Mouse (Mus musculus) macrophage (primary cell): ENCODE results near the gene 2900011O08Rik. TPM values are rescaled to one million over a fixed set of nuclear protein-coding genes. Genes with fewer than 3 reads are reported as not detected.

Source experiments
- H3K27ac ChIP-seq: fragments of 350-480 bp; formaldehyde crosslinking; 2 replicates; pipeline ENCODE4 v1.9.0; 2021
- H3K36me3 ChIP-seq: fragments of 350-480 bp; formaldehyde crosslinking; 2 replicates; pipeline ENCODE4 v1.9.0; 2021; ENCODE audit errors: inconsistent target
- H3K4me3 ChIP-seq: fragments of 350-480 bp; formaldehyde crosslinking; 2 replicates; pipeline ENCODE4 v1.9.0; 2021; ENCODE audit errors: inconsistent target
- H3K79me2 ChIP-seq: fragments of 350-480 bp; formaldehyde crosslinking; 2 replicates; pipeline ENCODE4 v1.9.0; 2021; ENCODE audit errors: inconsistent target
- WGBS: methylation state at CpG from one replicate; pipeline ENCODE4 v1.1.7; 2026; ENCODE audit warnings: inconsistent platforms; ENCODE audit not compliant: missing documents; 5-methylcytosine and 5-hydroxymethylcytosine counted together
- polyA plus RNA-seq: library from polyadenylated mRNA; stranded (reverse); fragments of 250-400 nt; gene quantifications from 3 replicates; pipeline ENCODE4 v1.2.4, GENCODE M21; 2018; ENCODE audit warnings: inconsistent platforms

Gene 2900011O08Rik
- polyA plus RNA-seq, 1 experiment from 2014 or later: not detected

GRCm38 (mm10) chr16:14025091-14025990, 38.9 kb downstream of the 2900011O08Rik start:
- Histone ChIP-seq H3K36me3 (no peaks in the 10 kb centered on the region), H3K27ac (no peak overlapping the region), H3K79me2 (no peaks in the 10 kb centered on the region), H3K4me3 (no peak overlapping the region)
- 71% methylated on average over 2 of the region's 2 CpGs for WGBS

GRCm38 (mm10) chr16:14029072-14029471, 42.7 kb downstream of the 2900011O08Rik start:
- H3K36me3 ChIP-seq: no peaks in the 10 kb centered on the region
- no peaks in the 10 kb centered on the region for H3K79me2 ChIP-seq
- H3K4me3 ChIP-seq: no peak overlapping the region
- no peak overlapping the region for H3K27ac ChIP-seq
- 36% methylated on average over 2 of the region's 2 CpGs for WGBS

GRCm38 (mm10) chr16:14029851-14030250, 43.4 kb downstream of the 2900011O08Rik start:
- Histone ChIP-seq H3K36me3 (no peaks in the 10 kb centered on the region), H3K27ac (no peak overlapping the region), H3K4me3 (no peak overlapping the region), H3K79me2 (no peaks in the 10 kb centered on the region)
- WGBS: 90% methylated on average over 2 of the region's 2 CpGs

- Histone ChIP-seq H3K27ac (no peak overlapping the region), H3K36me3 (no peaks in the 10 kb centered on the region), H3K79me2 (no peaks in the 10 kb centered on the region), H3K4me3 (no peak overlapping the region)
- 90% methylated on average over 4 of the region's 4 CpGs for WGBS
These were observed 44.2 kb downstream of the 2900011O08Rik start for GRCm38 (mm10) chr16:14030650-14031049.

- Histone ChIP-seq H3K36me3 (no peaks in the 10 kb centered on the region), H3K4me3 (no peak overlapping the region), H3K79me2 (no peaks in the 10 kb centered on the region), H3K27ac (no peak overlapping the region)
- WGBS: 91% methylated on average over 4 of the region's 4 CpGs
These were observed 46.7 kb downstream of the 2900011O08Rik start for GRCm38 (mm10) chr16:14033076-14033475.

DNA sequence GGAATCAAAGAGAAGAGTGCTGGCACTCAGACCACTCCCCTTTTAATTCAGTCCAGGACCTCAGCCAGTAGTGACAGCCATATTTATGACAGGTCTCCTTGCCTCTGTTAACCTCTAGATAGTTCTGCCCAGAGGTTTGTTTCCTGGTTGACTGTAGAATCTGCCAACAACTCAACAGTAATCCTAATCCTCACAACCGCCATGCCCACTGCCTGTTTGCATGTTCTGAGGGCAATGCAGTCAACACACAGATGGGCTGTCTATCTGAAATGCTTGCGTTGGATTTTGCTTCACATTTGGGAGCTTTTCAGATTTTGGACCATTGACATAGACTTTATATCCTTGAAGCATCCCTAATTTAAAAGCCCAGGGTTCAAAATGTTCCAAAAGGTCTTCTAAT, 56.0 kb downstream of the 2900011O08Rik start:
- 100% methylated on average over 2 of the region's 2 CpGs for WGBS

GRCm38 (mm10) chr16:14044695-14045094, 58.3 kb downstream of the 2900011O08Rik start:
- Histone ChIP-seq H3K27ac (no peak overlapping the region), H3K4me3 (no peak overlapping the region), H3K36me3 (no peaks in the 10 kb centered on the region), H3K79me2 (no peaks in the 10 kb centered on the region)
- WGBS: 96% methylated on average over 8 of the region's 8 CpGs

More for the DNA sequence above, 56.0 kb downstream of the 2900011O08Rik start:
- no peaks in the 10 kb centered on the region for H3K36me3 ChIP-seq
- no peak overlapping the region for H3K4me3 ChIP-seq
- H3K79me2 ChIP-seq: no peaks in the 10 kb centered on the region
- H3K27ac ChIP-seq: no peak overlapping the region

- Histone ChIP-seq H3K4me3 (no peak overlapping the region), H3K27ac (no peak overlapping the region), H3K79me2 (no peaks in the 10 kb centered on the region), H3K36me3 (no peaks in the 10 kb centered on the region)
- 80% methylated on average over 4 of the region's 4 CpGs for WGBS
These were observed 59.9 kb downstream of the 2900011O08Rik start for GRCm38 (mm10) chr16:14046224-14046756.

GRCm38 (mm10) chr16:14052221-14052620, 65.8 kb downstream of the 2900011O08Rik start:
- H3K79me2 ChIP-seq: no peaks in the 10 kb centered on the region
- no peak overlapping the region for H3K27ac ChIP-seq
- no peak overlapping the region for H3K4me3 ChIP-seq
- 87% methylated on average over 2 of the region's 2 CpGs for WGBS
- H3K36me3 ChIP-seq: no peaks in the 10 kb centered on the region

GRCm38 (mm10) chr16:14053116-14053515, 66.7 kb downstream of the 2900011O08Rik start:
- H3K27ac ChIP-seq: no peak overlapping the region
- no peaks in the 10 kb centered on the region for H3K79me2 ChIP-seq
- H3K36me3 ChIP-seq: no peaks in the 10 kb centered on the region
- WGBS: 95% methylated on average over 5 of the region's 5 CpGs
- no peak overlapping the region for H3K4me3 ChIP-seq

DNA sequence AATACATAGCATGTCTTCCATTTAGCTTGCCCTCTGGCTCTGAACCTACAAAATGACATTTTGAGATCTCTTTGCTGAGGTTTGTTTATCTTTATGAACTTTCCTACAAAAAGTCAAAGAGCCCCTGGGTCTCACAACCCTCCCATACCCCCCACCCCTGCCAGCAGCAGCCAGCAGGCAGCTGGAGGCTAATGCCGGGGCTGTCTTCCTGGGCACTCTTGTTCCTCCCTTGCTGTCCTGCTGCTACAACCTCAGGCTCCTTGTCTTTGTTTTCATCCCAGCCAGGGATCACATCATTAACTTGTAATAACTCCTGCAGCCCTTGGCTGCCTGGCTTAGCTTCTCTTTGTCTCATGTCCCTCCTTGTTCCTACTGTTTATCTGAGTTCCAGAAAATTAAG, 68.9 kb downstream of the 2900011O08Rik start:
- Histone ChIP-seq H3K27ac (no peak overlapping the region), H3K36me3 (no peaks in the 10 kb centered on the region), H3K4me3 (no peak overlapping the region), H3K79me2 (no peaks in the 10 kb centered on the region)
- 90% methylated on average over 1 of the region's 1 CpGs for WGBS

DNA sequence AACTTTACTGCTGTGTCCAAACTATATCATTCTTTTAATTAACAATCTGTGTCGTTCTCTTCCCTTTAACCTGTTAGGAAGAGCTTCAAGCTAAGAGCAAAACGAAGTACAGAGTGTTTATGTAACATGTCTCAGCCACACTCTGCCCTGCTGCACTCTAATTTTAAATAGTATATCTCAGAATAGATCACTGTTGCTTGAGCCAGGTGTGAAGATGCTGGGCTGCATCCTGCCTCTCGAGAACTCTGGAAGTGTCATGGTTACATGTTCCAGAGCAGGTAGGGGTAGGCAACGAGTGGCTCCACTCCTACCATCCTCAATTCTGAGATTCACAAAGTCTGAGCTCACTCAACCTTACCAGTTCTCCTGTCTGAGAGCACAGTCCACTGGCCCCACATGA, 70.3 kb downstream of the 2900011O08Rik start:
- no peak overlapping the region for H3K4me3 ChIP-seq
- 85% methylated on average over 4 of the region's 4 CpGs for WGBS
- H3K36me3 ChIP-seq: no peaks in the 10 kb centered on the region
- H3K27ac ChIP-seq: no peak overlapping the region
- H3K79me2 ChIP-seq: no peaks in the 10 kb centered on the region

GRCm38 (mm10) chr16:14058541-14058940, 72.1 kb downstream of the 2900011O08Rik start:
- WGBS: 90% methylated on average over 1 of the region's 1 CpGs
- no peaks in the 10 kb centered on the region for H3K36me3 ChIP-seq
- no peaks in the 10 kb centered on the region for H3K79me2 ChIP-seq
- H3K27ac ChIP-seq: no peak overlapping the region
- no peak overlapping the region for H3K4me3 ChIP-seq

DNA sequence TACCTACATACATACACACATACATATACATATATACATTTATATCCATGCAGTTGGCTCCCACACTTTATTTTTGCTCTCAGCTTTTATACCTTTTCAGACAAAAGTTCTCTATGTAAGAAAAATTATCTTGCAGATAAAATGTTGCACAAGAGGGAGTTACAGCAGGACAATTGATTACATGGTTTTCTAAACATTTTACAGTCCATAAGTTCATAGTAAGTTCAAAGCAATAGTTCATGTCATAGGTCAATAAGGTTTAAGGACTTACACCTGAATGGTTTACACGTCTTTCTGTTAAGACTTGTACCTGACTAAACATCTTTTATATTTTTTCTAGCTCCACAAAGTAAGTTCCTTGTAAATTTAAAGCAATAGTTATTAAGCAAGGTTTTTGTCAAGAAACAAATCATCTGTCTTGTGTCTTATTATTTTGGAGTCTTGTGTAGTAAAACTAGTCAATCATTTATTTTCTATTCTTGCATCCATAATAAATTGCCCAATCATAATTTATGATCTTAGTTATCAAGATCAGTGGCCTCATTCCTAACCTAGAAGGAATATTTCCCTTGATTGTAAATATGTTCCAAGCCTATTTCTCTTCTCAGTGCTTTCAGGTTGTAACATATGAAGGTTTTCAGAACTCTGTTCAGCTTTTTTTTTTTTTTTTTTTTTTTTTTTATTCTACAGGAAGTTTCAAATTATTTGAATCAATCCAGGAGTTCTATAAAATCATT, 72.9 kb downstream of the 2900011O08Rik start:
- Histone ChIP-seq H3K79me2 (no peaks in the 10 kb centered on the region), H3K27ac (no peak overlapping the region), H3K36me3 (no peaks in the 10 kb centered on the region), H3K4me3 (no peak overlapping the region)
- 92% methylated on average over 1 of the region's 1 CpGs for WGBS

- 85% methylated on average over 5 of the region's 5 CpGs for whole genome bisulfite sequencing
- Histone ChIP-seq H3K36me3 (no peaks in the 10 kb centered on the region), H3K79me2 (no peaks in the 10 kb centered on the region), H3K4me3 (no peak overlapping the region), H3K27ac (no peak overlapping the region)
These were observed 73.5 kb downstream of the 2900011O08Rik start for GRCm38 (mm10) chr16:14059869-14060268.
